Mouse (Mus musculus) G1E (cell line): ENCODE measurements around the gene Pdzd7.

ENCODE experiments used
- CTCF ChIP-seq: IDR thresholded peaks from 2 replicates; pipeline ENCODE4 v1.5.1; 2012; ENCODE audit warnings: low read depth, low read length, inconsistent platforms, mixed read lengths
- GATA1 ChIP-seq: IDR thresholded peaks from 2 replicates; pipeline ENCODE4 v1.6.1; 2012; ENCODE audit warnings: borderline replicate concordance, low read length, inconsistent platforms, mixed read lengths
- GATA2 ChIP-seq: IDR thresholded peaks from 2 replicates; pipeline ENCODE4 v1.6.1; 2012; ENCODE audit warnings: low read depth, low read length, inconsistent platforms, borderline replicate concordance
- TAL1 ChIP-seq: conservative IDR thresholded peaks from 2 replicates; pipeline ENCODE4 v1.6.1; 2012; ENCODE audit warnings: low read depth, low read length, inconsistent platforms, mixed read lengths

DNA sequence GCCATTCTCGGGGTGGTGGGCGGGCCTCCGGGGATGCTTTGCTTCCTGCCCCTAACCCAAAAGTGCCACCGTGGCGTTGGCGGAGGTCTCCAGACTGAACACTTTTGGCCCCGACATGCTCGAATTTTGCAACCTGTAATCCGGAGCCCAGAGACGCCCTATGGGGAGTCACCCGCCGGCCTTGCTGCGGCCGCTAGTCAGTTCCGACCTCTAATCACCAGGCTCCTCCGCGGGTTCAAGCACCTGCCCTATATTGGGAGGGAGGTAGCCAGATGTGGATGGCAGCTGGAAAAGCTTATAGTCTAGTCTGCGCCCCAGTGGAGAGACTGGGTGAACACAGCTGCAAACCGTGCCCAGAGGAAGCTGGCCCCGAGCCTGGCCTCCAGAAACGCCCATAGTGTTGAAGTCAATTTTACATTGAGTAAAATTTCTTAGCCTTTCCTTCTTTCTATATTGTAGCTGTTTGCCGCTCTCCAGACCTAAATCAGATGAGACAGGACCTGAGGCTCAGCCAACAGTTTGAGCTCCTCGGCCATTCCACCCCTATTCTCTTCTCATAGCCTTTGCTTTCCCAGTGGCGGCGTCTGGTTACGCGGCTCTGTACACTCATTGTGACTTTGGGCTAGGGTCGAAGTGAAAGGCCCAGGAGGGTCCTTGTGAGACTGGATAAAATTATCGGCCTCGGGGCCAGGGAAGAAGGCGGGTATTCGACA lies 30.0 kb upstream of the Pdzd7 start:
- TF ChIP-seq CTCF (no peak), GATA1 (no peak), GATA2 (no peak), TAL1 (no peak)
